Mouse (Mus musculus) forebrain, postnatal 0 days (tissue): ENCODE data around the gene Mxd1. TPM values are rescaled to one million over a fixed set of nuclear protein-coding genes. Genes with fewer than 3 reads are reported as not detected.
A peak's percentile ranks its signal among the peaks of the same experiment; 100 is the strongest.

ENCODE experiments used
- ATAC-seq: fragments of 200-750 bp; cut with Nextera tagmentation; 2 replicates; pipeline ENCODE4 v1.8.0; 2017; ENCODE audit warnings: mild to moderate bottlenecking, moderate library complexity
- DNase-seq: peaks from one replicate; pipeline ENCODE4 v3.0.0-alpha.2; 2015
- H3K27ac ChIP-seq: fragments of 300-500 bp; sonication (generic); 2 replicates; pipeline ENCODE4 v1.5.1; 2014; ENCODE audit warnings: low read depth, mild to moderate bottlenecking, antibody characterized with exemption, low read length, moderate library complexity, mixed read lengths
- H3K27me3 ChIP-seq: fragments of 300-500 bp; sonication (generic); 2 replicates; pipeline ENCODE4 v1.6.1; 2014; ENCODE audit warnings: mild to moderate bottlenecking, low read length, mixed read lengths; ENCODE audit not compliant: insufficient read depth
- H3K36me3 ChIP-seq: fragments of 300-500 bp; sonication (generic); 2 replicates; pipeline ENCODE4 v1.6.1; 2014; ENCODE audit warnings: mild to moderate bottlenecking, moderate library complexity; ENCODE audit not compliant: insufficient read depth
- H3K4me1 ChIP-seq: fragments of 300-500 bp; sonication (generic); 2 replicates; pipeline ENCODE4 v1.6.1; 2014; ENCODE audit warnings: antibody characterized with exemption; ENCODE audit not compliant: insufficient read depth
- H3K4me2 ChIP-seq: fragments of 300-500 bp; sonication (generic); 2 replicates; pipeline ENCODE4 v1.6.1; 2014; ENCODE audit warnings: low read depth, mild to moderate bottlenecking, moderate library complexity
- H3K4me3 ChIP-seq: fragments of 300-500 bp; sonication (generic); 2 replicates; pipeline ENCODE4 v1.5.1; 2014; ENCODE audit warnings: low read depth, low read length, mixed read lengths
- H3K9ac ChIP-seq: fragments of 300-500 bp; sonication (generic); 2 replicates; pipeline ENCODE4 v1.6.1; 2014; ENCODE audit warnings: mild to moderate bottlenecking
- H3K9me3 ChIP-seq: fragments of 300-500 bp; sonication (generic); 2 replicates; pipeline ENCODE4 v1.6.1; 2016; ENCODE audit warnings: low read length
- CTCF ChIP-seq: sonication (generic); IDR thresholded peaks from 2 replicates; pipeline ENCODE4 v1.5.1; 2016; ENCODE audit warnings: antibody characterized with exemption, control low read depth, low read depth
- WGBS: fragments of 180-500 bp; shearing (Covaris S2); extraction: QIAGEN DNeasy Blood & Tissue Kit; methylation state at CpG from one replicate; pipeline ENCODE4 v1.1.7; 2014; 5-methylcytosine and 5-hydroxymethylcytosine counted together
- polyA plus RNA-seq: library from polyadenylated mRNA; unstranded; fragments of >200 nt; fragmentation: Nextera tagmentation; extraction: Ambion mirVana; gene quantifications from 2 replicates; pipeline ENCODE4 v1.2.1, GENCODE M21; 2015
- total RNA-seq: library from RNA; depleted of rRNA; stranded (reverse); fragments of >200 nt; gene quantifications from 2 replicates; pipeline ENCODE4 v1.2.3, GENCODE M21; 2014

Mxd1 gene
- total and polyA plus RNA-seq, 2 experiments from 2014 or later, result 10.0 to 13.8 TPM

- Histone ChIP-seq H3K4me3 (no peak overlapping the region), H3K27me3 (no peaks in the 10 kb centered on the region), H3K9me3 (no peaks in the 10 kb centered on the region), H3K27ac (no peak overlapping the region), H3K36me3 (no peaks in the 10 kb centered on the region), H3K9ac (no peak overlapping the region), H3K4me2 (no peak overlapping the region), H3K4me1 (no peaks in the 10 kb centered on the region)
- WGBS, result 85% methylated on average over 4 of the region's 4 CpGs
- TF ChIP-seq CTCF, result no peak
- DNase-seq (no peak), ATAC-seq (no peak)
Measured at GRCm38 (mm10) chr6:86623201-86623600, 45.8 kb downstream of the Mxd1 start.

DNA sequence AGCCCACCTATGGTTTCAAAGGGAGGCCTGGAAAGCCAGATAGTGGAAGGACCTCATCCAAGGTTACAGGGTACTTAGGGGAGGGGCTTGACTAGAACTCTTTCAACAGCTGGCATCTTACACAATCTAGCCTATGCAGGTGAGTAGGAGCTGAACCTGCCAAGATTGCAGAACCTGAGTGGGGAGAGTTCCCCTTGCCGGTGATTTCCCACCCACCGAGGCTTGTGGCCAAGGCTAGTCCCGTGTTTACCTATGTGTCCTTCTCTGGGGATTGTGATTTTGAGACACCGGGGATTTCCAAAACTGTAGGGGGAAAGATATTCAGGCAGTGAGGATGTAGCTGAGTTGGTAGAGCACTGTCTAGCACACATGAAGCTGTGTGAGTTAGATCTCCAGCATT is 53.7 kb downstream of the Mxd1 start:
- H3K4me3 ChIP-seq, result no peak overlapping the region
- no peaks in the 10 kb centered on the region for H3K9me3 ChIP-seq
- WGBS, result 86% methylated on average over 4 of the region's 4 CpGs
- DNase-seq, result no peak
- H3K4me1 ChIP-seq, result no peaks in the 10 kb centered on the region
- no peak overlapping the region for H3K4me2 ChIP-seq
- no peak overlapping the region for H3K9ac ChIP-seq
- no peak for ATAC-seq
- no peak for TF ChIP-seq CTCF
- H3K27ac ChIP-seq, result no peak overlapping the region
- H3K36me3 ChIP-seq, result no peaks in the 10 kb centered on the region
- no peaks in the 10 kb centered on the region for H3K27me3 ChIP-seq

DNA sequence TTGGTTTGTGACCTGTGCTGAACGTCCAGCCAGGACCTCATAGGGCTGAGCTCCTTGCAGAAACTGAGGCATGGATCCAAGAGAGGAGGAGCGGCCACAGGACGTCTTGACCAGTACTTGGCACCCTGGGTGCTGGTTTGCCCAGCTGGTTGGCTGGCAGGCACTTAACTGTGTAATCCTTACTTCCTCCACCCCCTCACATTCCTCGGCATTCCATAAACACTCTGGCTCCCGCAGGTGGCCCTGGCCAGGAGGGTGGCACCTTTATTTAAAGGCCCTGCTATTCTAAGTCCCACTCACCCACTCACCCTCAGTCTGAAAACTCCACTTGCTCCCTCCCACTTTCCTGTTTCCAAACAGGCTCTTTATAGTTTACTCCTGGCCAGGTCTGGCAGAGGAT is 58.2 kb downstream of the Mxd1 start:
- no peaks in the 10 kb centered on the region for H3K27me3 ChIP-seq
- DNase-seq, result no peak
- TF ChIP-seq CTCF, result no peak
- no peaks in the 10 kb centered on the region for H3K4me1 ChIP-seq
- no peak overlapping the region for H3K9ac ChIP-seq
- H3K9me3 ChIP-seq, result no peaks in the 10 kb centered on the region
- H3K27ac ChIP-seq, result no peak overlapping the region
- no peak overlapping the region for H3K4me2 ChIP-seq
- ATAC-seq, result no peak
- 61% methylated on average over 5 of the region's 5 CpGs for WGBS
- H3K4me3 ChIP-seq, result no peak overlapping the region
- no peaks in the 10 kb centered on the region for H3K36me3 ChIP-seq

- Histone ChIP-seq H3K27me3 (no peaks in the 10 kb centered on the region), H3K36me3 (no peaks in the 10 kb centered on the region), H3K4me2 (no peak overlapping the region), H3K9me3 (no peaks in the 10 kb centered on the region), H3K9ac (no peak overlapping the region), H3K27ac (no peak overlapping the region), H3K4me1 (no peaks in the 10 kb centered on the region), H3K4me3 (no peak overlapping the region)
- no peak for TF ChIP-seq CTCF
- no peak for DNase-seq
- ATAC-seq, result no peak
- 94% methylated on average over 6 of the region's 6 CpGs for WGBS
Measured at GRCm38 (mm10) chr6:86609235-86609634, 59.7 kb downstream of the Mxd1 start.

- Histone ChIP-seq H3K9ac (no peak overlapping the region), H3K36me3 (no peaks in the 10 kb centered on the region), H3K27me3 (no peaks in the 10 kb centered on the region), H3K4me2 (no peak overlapping the region), H3K4me3 (no peak overlapping the region), H3K27ac (no peak overlapping the region), H3K4me1 (no peaks in the 10 kb centered on the region), H3K9me3 (no peaks in the 10 kb centered on the region)
- ATAC-seq (no peak), DNase-seq (no peak)
- no peak for TF ChIP-seq CTCF
- WGBS, result 84% methylated on average over 6 of the region's 6 CpGs
Measured at GRCm38 (mm10) chr6:86607471-86607870, 61.5 kb downstream of the Mxd1 start.

DNA sequence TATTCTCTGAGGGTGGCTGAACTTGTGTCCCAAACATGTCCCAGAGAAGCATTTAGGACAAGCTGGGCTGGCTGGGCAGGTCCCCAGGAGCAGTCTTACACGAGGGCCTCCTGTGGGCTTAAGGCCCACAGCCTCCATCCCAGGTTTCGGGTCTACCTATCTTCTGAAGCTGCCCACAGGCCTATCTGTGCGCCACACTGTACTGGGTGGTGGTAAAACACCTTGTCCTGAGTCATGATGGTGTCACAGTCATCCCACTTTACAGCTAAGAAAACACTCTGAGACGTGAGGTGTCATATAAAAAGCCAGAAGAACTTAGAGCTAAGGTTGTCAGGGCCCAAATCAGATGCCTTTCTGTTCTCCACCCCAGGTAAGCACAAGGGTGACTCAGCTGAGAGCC is 62.7 kb downstream of the Mxd1 start:
- no peak for DNase-seq
- no peak for TF ChIP-seq CTCF

DNA sequence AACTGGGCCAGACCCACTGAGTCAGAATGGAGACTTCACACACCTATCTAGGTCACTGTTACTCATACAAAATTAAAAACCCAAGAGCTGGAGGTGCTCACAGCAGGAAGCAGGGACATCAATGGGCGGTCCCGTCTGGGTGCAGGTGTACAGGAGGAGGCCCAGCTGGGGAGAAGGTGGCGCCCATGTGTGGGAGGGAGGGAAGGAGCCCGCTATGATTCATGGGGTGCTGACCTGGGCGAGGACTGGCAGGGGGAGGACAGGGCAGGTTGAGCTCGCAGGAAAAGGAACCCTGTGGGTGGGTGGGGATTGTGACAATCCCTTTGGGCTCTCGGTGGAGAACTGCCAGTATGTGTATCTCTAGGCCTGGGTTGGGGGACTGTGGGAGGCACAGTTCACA is 63.7 kb downstream of the Mxd1 start:
- no peak overlapping the region for H3K4me3 ChIP-seq
- no peak for ATAC-seq
- WGBS, result 78% methylated on average over 7 of the region's 7 CpGs
- no peak for TF ChIP-seq CTCF
- H3K4me2 ChIP-seq, result no peak overlapping the region
- H3K27me3 ChIP-seq, result no peaks in the 10 kb centered on the region
- H3K27ac ChIP-seq, result no peak overlapping the region
- H3K4me1 ChIP-seq, result no peaks in the 10 kb centered on the region
- H3K9me3 ChIP-seq, result no peaks in the 10 kb centered on the region
- no peak overlapping the region for H3K9ac ChIP-seq
- no peak for DNase-seq
- no peaks in the 10 kb centered on the region for H3K36me3 ChIP-seq

More for the DNA sequence above, 62.7 kb downstream of the Mxd1 start:
- Histone ChIP-seq H3K27me3 (no peaks in the 10 kb centered on the region), H3K9ac (no peak overlapping the region), H3K4me2 (no peak overlapping the region), H3K36me3 (no peaks in the 10 kb centered on the region), H3K27ac (no peak overlapping the region), H3K4me1 (no peaks in the 10 kb centered on the region), H3K9me3 (no peaks in the 10 kb centered on the region), H3K4me3 (no peak overlapping the region)
- 83% methylated on average over 4 of the region's 4 CpGs for WGBS
- no peak for ATAC-seq

DNA sequence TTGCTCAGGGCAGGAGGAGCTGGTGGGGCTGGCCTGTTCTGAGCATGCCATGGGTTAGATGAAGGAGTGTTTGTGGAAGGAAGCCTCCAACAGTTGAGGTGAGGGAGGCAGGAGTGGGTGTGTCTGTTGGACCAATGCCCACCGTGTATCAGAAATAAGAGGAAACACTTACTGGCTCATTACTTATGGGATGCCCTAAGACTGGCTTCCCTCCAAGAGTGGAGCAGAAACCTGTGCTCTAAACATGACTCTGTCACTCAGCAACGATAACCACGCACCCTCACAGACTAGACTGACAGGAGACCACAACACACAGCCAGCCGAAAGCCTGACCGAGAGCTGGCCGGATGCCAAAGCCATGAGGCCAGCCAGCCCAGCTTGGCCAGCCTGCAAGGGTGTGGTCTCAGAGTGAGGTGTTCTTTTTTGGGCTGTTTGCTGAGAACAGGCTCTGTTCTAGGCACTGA is 69.0 kb downstream of the Mxd1 start:
- TF ChIP-seq CTCF, result no peak
- no peaks in the 10 kb centered on the region for H3K9me3 ChIP-seq
- DNase-seq, result peak; percentile 36
- ATAC-seq, result no peak
- 23% methylated on average over 6 of the region's 6 CpGs for WGBS
- H3K4me1 ChIP-seq, result no peaks in the 10 kb centered on the region
- no peak overlapping the region for H3K27ac ChIP-seq
- H3K27me3 ChIP-seq, result no peaks in the 10 kb centered on the region
- no peaks in the 10 kb centered on the region for H3K36me3 ChIP-seq
- H3K4me3 ChIP-seq, result no peak overlapping the region
- H3K9ac ChIP-seq, result no peak overlapping the region
- no peak overlapping the region for H3K4me2 ChIP-seq
